Mouse (Mus musculus): ENCODE results near the gene Unk.

- TF ChIP-seq CTCF (IDR thresholded peaks at IDR 0.05; ENCODE audit: low read depth): no peak
- TF ChIP-seq EP300 (optimal IDR thresholded peaks at IDR 0.05): no peak
Measured at GRCm38 (mm10) chr11:116078676-116079320, 48.7 kb downstream of the Unk start.

Measured in stomach, postnatal 0 days (tissue).